ENCODE assay signal across 26 mouse cellular contexts in genomic region chr1:71910125-71910524, GRCm38 (mm10).
DNase-seq lines count a peak whose midpoint lies in the region; ATAC-seq and TF ChIP-seq lines count a peak whose summit lies in the region.
"Had no signal": no experiment of that assay in that cellular context is flagged by ENCODE, and none has a peak within 500 bp of the region (broad histone marks: within the 10 kb centered on the region; RNA-seq: fewer than 3 reads in every experiment).

No protein-coding gene starts in this region.

- H3K9ac ChIP-seq in forebrain, embryonic 13.5 days: no peak overlapping the region
- no peak overlapping the region for H3K9ac ChIP-seq in forebrain, embryonic 16.5 days (replicated peaks; ENCODE audit: low read depth, low read length)
- no peak overlapping the region for H3K9ac ChIP-seq in kidney, postnatal 0 days (ENCODE audit: low read depth, low read length)
- no peak overlapping the region for H3K9ac ChIP-seq in kidney, embryonic 15.5 days
- no peak overlapping the region for H3K9ac ChIP-seq in lung, embryonic 16.5 days (ENCODE audit: low read length)
- H3K9ac ChIP-seq: embryonic facial prominence, embryonic 12.5 days; embryonic facial prominence, embryonic 15.5 days; heart, embryonic 13.5 days; hindbrain, embryonic 14.5 days had no signal

- H3K4me2 ChIP-seq in forebrain, embryonic 13.5 days: no peak overlapping the region
- H3K4me2 ChIP-seq in forebrain, embryonic 16.5 days (ENCODE audit: low read length): no peak overlapping the region
- no peak overlapping the region for H3K4me2 ChIP-seq in kidney, postnatal 0 days (ENCODE audit: low read length)
- H3K4me2 ChIP-seq in kidney, embryonic 15.5 days: no peak overlapping the region
- H3K4me2 ChIP-seq in lung, embryonic 16.5 days (ENCODE audit: low read depth, low read length): no peak overlapping the region
- H3K4me2 ChIP-seq: embryonic facial prominence, embryonic 12.5 days; embryonic facial prominence, embryonic 15.5 days; heart, embryonic 13.5 days; hindbrain, embryonic 14.5 days had no signal

- WGBS in forebrain, embryonic 13.5 days: 59% methylated on average over 1 of the region's 1 CpGs
- 70% methylated on average over 1 of the region's 1 CpGs for WGBS in forebrain, embryonic 16.5 days
- 78% methylated on average over 1 of the region's 1 CpGs for WGBS in kidney, postnatal 0 days
- WGBS in kidney, embryonic 15.5 days: 80% methylated on average over 1 of the region's 1 CpGs
- WGBS in lung, embryonic 16.5 days: 41% methylated on average over 1 of the region's 1 CpGs
- 88% methylated on average over 1 of the region's 1 CpGs for WGBS in thymus, adult 2 months

- H3K27me3 ChIP-seq in forebrain, embryonic 13.5 days: no peaks in the 10 kb centered on the region
- no peaks in the 10 kb centered on the region for H3K27me3 ChIP-seq in forebrain, embryonic 16.5 days (replicated peaks; ENCODE audit: control insufficient read depth, insufficient read depth, low read length)
- H3K27me3 ChIP-seq in kidney, postnatal 0 days (ENCODE audit: insufficient read depth, low read length): no peaks in the 10 kb centered on the region
- H3K27me3 ChIP-seq in kidney, embryonic 15.5 days: no peaks in the 10 kb centered on the region
- H3K27me3 ChIP-seq in lung, embryonic 16.5 days (ENCODE audit: control insufficient read depth, insufficient read depth, low read depth, low read length): no peaks in the 10 kb centered on the region
- no peaks in the 10 kb centered on the region for H3K27me3 ChIP-seq in thymus, adult 2 months (ENCODE audit: control insufficient read depth, insufficient read depth, low read length)
- H3K27me3 ChIP-seq: embryonic facial prominence, embryonic 12.5 days; embryonic facial prominence, embryonic 15.5 days; heart, embryonic 13.5 days had no signal

- H3K27ac ChIP-seq in forebrain, embryonic 13.5 days: no peak overlapping the region
- H3K27ac ChIP-seq in forebrain, embryonic 16.5 days (ENCODE audit: low read length): no peak overlapping the region
- no peak overlapping the region for H3K27ac ChIP-seq in kidney, postnatal 0 days
- no peak overlapping the region for H3K27ac ChIP-seq in kidney, embryonic 15.5 days
- no peak overlapping the region for H3K27ac ChIP-seq in lung, embryonic 16.5 days (ENCODE audit: low read length)
- H3K27ac ChIP-seq in thymus, adult 2 months (ENCODE audit: control insufficient read depth, insufficient read depth, low read length): no peak overlapping the region
- H3K27ac ChIP-seq: heart, adult 2 months; heart, embryonic 10.5 days; heart, embryonic 13.5 days; hindbrain, embryonic 14.5 days; hindbrain, postnatal 0 days had no signal

- DNase-seq in kidney, postnatal 0 days (ENCODE audit: low spot score): peak; percentile 27
- no peak for DNase-seq in lung, adult 18-20 months
- DNase-seq in thymus, adult 2 months: no peak
- DNase-seq: adrenal gland, adult 8-10 months; adrenal gland, postnatal 25 days; cerebellum, adult 18-20 months; cerebellum, adult 9-10 months; cerebellum, postnatal 25 days; gastrocnemius, postnatal 10 days; gastrocnemius, postnatal 36 days; heart, adult 2 months; heart, postnatal 14 days; heart, postnatal 4 days had no signal

- H3K4me3 ChIP-seq in forebrain, embryonic 13.5 days: no peak overlapping the region
- no peak overlapping the region for H3K4me3 ChIP-seq in forebrain, embryonic 16.5 days (replicated peaks; ENCODE audit: low read length)
- no peak overlapping the region for H3K4me3 ChIP-seq in kidney, postnatal 0 days (replicated peaks; ENCODE audit: low read depth, low read length)
- H3K4me3 ChIP-seq in kidney, embryonic 15.5 days (replicated peaks): no peak overlapping the region
- H3K4me3 ChIP-seq in lung, embryonic 16.5 days (ENCODE audit: low read length): no peak overlapping the region
- no peak overlapping the region for H3K4me3 ChIP-seq in thymus, adult 2 months (ENCODE audit: control insufficient read depth, insufficient read depth, low read length)
- H3K4me3 ChIP-seq: embryonic facial prominence, embryonic 12.5 days; embryonic facial prominence, embryonic 15.5 days; erythroblast, embryonic 14.5 days; heart, adult 2 months; heart, embryonic 10.5 days; heart, embryonic 13.5 days had no signal

- TF ChIP-seq CTCF in kidney, postnatal 0 days (IDR thresholded peaks at IDR 0.05; ENCODE audit: low read depth): no peak
- no peak for TF ChIP-seq CTCF in thymus, adult 2 months (IDR thresholded peaks at IDR 0.05; ENCODE audit: borderline replicate concordance, control insufficient read depth, extremely low read depth, insufficient read depth, low read length, poor library complexity)

- no peaks in the 10 kb centered on the region for H3K4me1 ChIP-seq in forebrain, embryonic 13.5 days
- no peaks in the 10 kb centered on the region; the same call in 1 of the 2 replicates for H3K4me1 ChIP-seq in forebrain, embryonic 16.5 days (replicated peaks; ENCODE audit: control insufficient read depth, insufficient read depth, low read length)
- H3K4me1 ChIP-seq in kidney, postnatal 0 days (replicated peaks; ENCODE audit: insufficient read depth, low read length): no peaks in the 10 kb centered on the region
- H3K4me1 ChIP-seq in kidney, embryonic 15.5 days: peaks cover 3% of the 10 kb centered on the region; the same call in 1 of the 2 replicates
- H3K4me1 ChIP-seq in lung, embryonic 16.5 days (replicated peaks; ENCODE audit: control insufficient read depth, insufficient read depth, low read length): no peaks in the 10 kb centered on the region
- H3K4me1 ChIP-seq in thymus, adult 2 months (replicated peaks; ENCODE audit: control insufficient read depth, insufficient read depth, low read length): no peaks in the 10 kb centered on the region
- H3K4me1 ChIP-seq: heart, embryonic 13.5 days had no signal

- H3K9me3 ChIP-seq in forebrain, embryonic 13.5 days (replicated peaks): no peaks in the 10 kb centered on the region
- no peaks in the 10 kb centered on the region for H3K9me3 ChIP-seq in forebrain, embryonic 16.5 days (ENCODE audit: control insufficient read depth, low read length)
- H3K9me3 ChIP-seq in kidney, postnatal 0 days (replicated peaks; ENCODE audit: low read length): no peaks in the 10 kb centered on the region
- H3K9me3 ChIP-seq in kidney, embryonic 15.5 days (replicated peaks): no peaks in the 10 kb centered on the region
- H3K9me3 ChIP-seq in lung, embryonic 16.5 days (ENCODE audit: control insufficient read depth, low read length): no peaks in the 10 kb centered on the region
- H3K9me3 ChIP-seq: embryonic facial prominence, embryonic 12.5 days; embryonic facial prominence, embryonic 15.5 days; heart, embryonic 10.5 days; heart, embryonic 13.5 days had no signal

- peak; percentile 19; the same call in 1 of the 2 replicates for ATAC-seq in forebrain, embryonic 13.5 days
- ATAC-seq in forebrain, embryonic 16.5 days: no peak; the same call in 1 of the 2 replicates
- ATAC-seq in kidney, postnatal 0 days (replicated peaks; ENCODE audit: low FRiP score, low read depth): no peak
- no peak for ATAC-seq in kidney, embryonic 15.5 days (replicated peaks; ENCODE audit: low FRiP score)
- peak; percentile 55 for ATAC-seq in lung, embryonic 16.5 days (ENCODE audit: low read depth)
- ATAC-seq: activated CD4-positive, CD25-positive, alpha-beta regulatory T cell, adult 4 months; hindbrain, postnatal 0 days; inflammation-experienced regulatory T-cells, adult 6 months had no signal

- H3K36me3 ChIP-seq in forebrain, embryonic 13.5 days (ENCODE audit: poor library complexity, severe bottlenecking): no peaks in the 10 kb centered on the region
- no peaks in the 10 kb centered on the region for H3K36me3 ChIP-seq in forebrain, embryonic 16.5 days (ENCODE audit: control insufficient read depth, insufficient read depth)
- H3K36me3 ChIP-seq in kidney, postnatal 0 days (ENCODE audit: insufficient read depth, low read length): no peaks in the 10 kb centered on the region
- H3K36me3 ChIP-seq in kidney, embryonic 15.5 days: no peaks in the 10 kb centered on the region
- no peaks in the 10 kb centered on the region for H3K36me3 ChIP-seq in lung, embryonic 16.5 days (ENCODE audit: control insufficient read depth, insufficient read depth, low read length)
- H3K36me3 ChIP-seq in thymus, adult 2 months (ENCODE audit: control insufficient read depth, insufficient read depth, low read length): no peaks in the 10 kb centered on the region
- H3K36me3 ChIP-seq: embryonic facial prominence, embryonic 12.5 days; embryonic facial prominence, embryonic 15.5 days; heart, embryonic 10.5 days; heart, embryonic 13.5 days had no signal

- no peak for TF ChIP-seq POLR2A in thymus, adult 2 months (IDR thresholded peaks at IDR 0.05; ENCODE audit: control insufficient read depth, extremely low read depth, insufficient read depth, low read length, poor library complexity)

Comparison
In these comparisons a context has a peak if more than half of its experiments do, and no peak if none do; other contexts are left out.
1. ATAC-seq: peak in forebrain, embryonic 13.5 days (single experiment) and lung, embryonic 16.5 days (single experiment); none in forebrain, embryonic 16.5 days (single experiment), kidney, postnatal 0 days (single experiment) and kidney, embryonic 15.5 days (single experiment).